Mouse (Mus musculus) midbrain, embryonic 14.5 days (tissue): ENCODE data around the gene Ankrd28. TPM values are rescaled to one million over a fixed set of nuclear protein-coding genes. Genes with fewer than 3 reads are reported as not detected.

ENCODE experiments used
- ATAC-seq: fragments of 200-750 bp; cut with Nextera tagmentation; 2 replicates; pipeline ENCODE4 v1.8.0; 2017; ENCODE audit warnings: moderate number of reproducible peaks, moderate library complexity; ENCODE audit not compliant: low FRiP score, low TSS enrichment
- DNase-seq: peaks from one replicate; pipeline ENCODE4 v3.0.0-alpha.2; 2015
- H3K27ac ChIP-seq: fragments of 300-500 bp; sonication (generic); replicated peaks from 2 replicates; pipeline ENCODE4 v1.5.1; 2014; ENCODE audit warnings: mild to moderate bottlenecking, low read depth, low read length, moderate library complexity
- H3K27me3 ChIP-seq: fragments of 300-500 bp; sonication (generic); 2 replicates; pipeline ENCODE4 v1.6.1; 2014; ENCODE audit warnings: low read length, control low read depth, mixed read lengths; ENCODE audit not compliant: control insufficient read depth, insufficient read depth
- H3K36me3 ChIP-seq: fragments of 300-500 bp; sonication (generic); 2 replicates; pipeline ENCODE4 v1.6.1; 2014; ENCODE audit warnings: low read length, control low read depth; ENCODE audit not compliant: control insufficient read depth, insufficient read depth
- H3K4me1 ChIP-seq: fragments of 300-500 bp; sonication (generic); 2 replicates; pipeline ENCODE4 v1.6.1; 2014; ENCODE audit warnings: mild to moderate bottlenecking, antibody characterized with exemption, low read length, control low read depth; ENCODE audit not compliant: control insufficient read depth, insufficient read depth
- H3K4me2 ChIP-seq: fragments of 300-500 bp; sonication (generic); 2 replicates; pipeline ENCODE4 v1.6.1; 2014; ENCODE audit warnings: mild to moderate bottlenecking, low read length, moderate library complexity
- H3K4me3 ChIP-seq: fragments of 300-500 bp; sonication (generic); replicated peaks from 2 replicates; pipeline ENCODE4 v1.5.1; 2014; ENCODE audit warnings: low read depth, low read length
- H3K9ac ChIP-seq: fragments of 300-500 bp; sonication (generic); replicated peaks from 2 replicates; pipeline ENCODE4 v1.6.1; 2014; ENCODE audit warnings: mild to moderate bottlenecking, low read length, moderate library complexity
- H3K9me3 ChIP-seq: fragments of 300-500 bp; sonication (generic); 2 replicates; pipeline ENCODE4 v1.6.1; 2016; ENCODE audit warnings: low read length, control low read depth, mixed read lengths; ENCODE audit not compliant: control insufficient read depth
- WGBS: fragments of 180-500 bp; shearing (Covaris S2); extraction: QIAGEN DNeasy Blood & Tissue Kit; methylation state at CpG from one replicate; pipeline ENCODE4 v1.1.7; 2014; 5-methylcytosine and 5-hydroxymethylcytosine counted together
- polyA plus RNA-seq: library from polyadenylated mRNA; unstranded; fragments of >200 nt; fragmentation: Nextera tagmentation; extraction: Ambion mirVana; gene quantifications from 2 replicates; pipeline ENCODE4 v1.2.1, GENCODE M21; 2014

The Ankrd28 gene
- polyA plus RNA-seq, 1 experiment from 2014 or later: 15.3 TPM

DNA sequence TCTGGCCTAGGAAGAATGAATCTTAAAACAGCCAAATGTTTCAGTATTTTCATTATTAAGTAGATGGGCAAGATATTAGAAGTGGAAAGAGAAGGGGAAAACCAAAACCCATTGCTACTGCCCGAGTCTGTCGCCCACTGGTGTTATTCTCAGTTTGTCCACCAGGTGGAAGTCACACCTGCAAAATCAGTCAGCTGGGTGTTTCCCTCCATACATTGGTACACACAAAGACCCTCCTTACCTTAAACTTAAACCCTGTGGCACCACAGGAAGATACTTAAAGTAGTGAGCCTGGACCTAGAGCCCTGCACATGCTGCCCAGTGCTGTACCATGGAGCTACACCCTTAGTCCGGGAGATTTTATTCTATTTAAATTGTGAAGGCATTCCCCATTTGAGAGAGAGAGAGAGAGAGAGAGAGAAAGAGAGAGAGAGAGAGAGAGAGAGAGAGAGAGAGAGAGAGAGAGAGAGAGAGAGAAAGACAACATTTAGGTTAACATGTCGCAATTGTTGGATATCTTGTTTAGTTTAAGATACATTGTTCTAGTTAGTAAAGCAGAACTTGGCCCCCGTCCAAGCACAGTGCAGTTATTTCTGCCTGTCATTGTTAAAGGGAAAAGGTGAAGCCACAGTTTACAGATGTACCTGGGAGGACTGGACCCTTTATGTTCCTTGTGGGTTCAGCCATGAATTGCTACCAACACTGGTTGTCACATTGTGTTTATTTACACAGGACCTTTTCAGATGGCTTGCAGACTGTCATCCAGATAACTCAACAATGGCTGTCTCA, 173.4 kb downstream of the Ankrd28 start:
- Histone ChIP-seq H3K36me3 (no peaks in the 10 kb centered on the region), H3K27ac (no peak overlapping the region), H3K9ac (no peak overlapping the region), H3K27me3 (no peaks in the 10 kb centered on the region), H3K9me3 (no peaks in the 10 kb centered on the region), H3K4me2 (no peak overlapping the region), H3K4me3 (no peak overlapping the region), H3K4me1 (peaks cover under 1% of the 10 kb centered on the region; the same call in 1 of the 2 replicates)
- WGBS: 46% methylated on average over 5 of the region's 5 CpGs
- peak; percentile 66; the same call in 1 of the 2 replicates for ATAC-seq
- peak; percentile 88 for DNase-seq

DNA sequence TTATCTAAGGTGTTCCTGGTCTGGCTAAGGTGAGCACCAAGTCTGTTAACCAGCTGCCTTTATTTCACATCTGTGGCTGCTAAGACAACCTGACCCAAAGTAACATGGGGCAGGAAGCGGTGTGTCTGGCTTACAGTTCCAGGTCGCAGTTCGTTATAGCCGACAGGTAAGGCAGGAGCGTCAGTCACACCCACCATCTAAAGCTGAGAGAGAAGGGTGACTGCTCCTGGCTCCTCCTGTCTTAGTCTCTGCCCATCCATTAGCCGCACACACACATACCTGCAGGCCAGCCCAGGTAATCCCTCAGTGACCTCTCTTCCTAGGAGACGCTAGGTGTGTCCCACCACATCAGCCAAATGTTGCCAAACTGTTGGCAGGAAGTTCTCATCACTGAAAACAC, 174.1 kb downstream of the Ankrd28 start:
- H3K4me3 ChIP-seq: no peak overlapping the region
- DNase-seq: no peak
- ATAC-seq: no peak
- H3K4me2 ChIP-seq: no peak overlapping the region
- no peak overlapping the region for H3K27ac ChIP-seq
- no peaks in the 10 kb centered on the region for H3K36me3 ChIP-seq
- no peaks in the 10 kb centered on the region for H3K27me3 ChIP-seq
- WGBS: 77% methylated on average over 7 of the region's 7 CpGs
- H3K9ac ChIP-seq: no peak overlapping the region
- no peaks in the 10 kb centered on the region for H3K9me3 ChIP-seq
- H3K4me1 ChIP-seq: no peaks in the 10 kb centered on the region

GRCm38 (mm10) chr14:31655406-31655805, 175.0 kb downstream of the Ankrd28 start:
- no peak for DNase-seq
- Histone ChIP-seq H3K9ac (no peak overlapping the region; the same call in 1 of the 2 replicates), H3K4me3 (no peak overlapping the region)

DNA sequence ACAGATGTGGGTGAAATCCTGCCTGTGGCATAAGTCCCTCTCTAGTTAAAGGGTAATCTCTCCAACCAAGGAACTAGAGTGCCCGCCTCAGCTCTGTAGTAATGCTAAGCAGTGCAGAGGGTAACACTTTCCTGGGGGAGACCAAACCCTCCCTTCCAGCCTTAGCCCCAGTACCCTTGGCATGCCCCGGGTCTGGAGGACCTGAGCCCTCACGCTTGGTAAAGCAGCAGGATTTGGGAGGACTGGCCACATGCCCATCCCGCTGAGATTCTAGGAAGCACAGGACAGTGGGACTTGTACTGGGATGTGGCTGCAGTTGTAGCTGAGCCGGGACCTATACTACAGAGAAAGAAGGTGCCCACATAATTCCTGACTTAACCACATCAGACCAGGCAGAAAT, 175.6 kb downstream of the Ankrd28 start:
- DNase-seq: no peak
- WGBS: 89% methylated on average over 5 of the region's 5 CpGs
- Histone ChIP-seq H3K36me3 (no peaks in the 10 kb centered on the region), H3K9me3 (no peaks in the 10 kb centered on the region), H3K27ac (no peak overlapping the region), H3K4me3 (no peak overlapping the region), H3K4me1 (no peaks in the 10 kb centered on the region), H3K27me3 (no peaks in the 10 kb centered on the region), H3K4me2 (no peak overlapping the region), H3K9ac (no peak overlapping the region)
- no peak for ATAC-seq

More at GRCm38 (mm10) chr14:31655406-31655805, 175.0 kb downstream of the Ankrd28 start:
- Histone ChIP-seq H3K27ac (no peak overlapping the region), H3K4me1 (no peaks in the 10 kb centered on the region), H3K27me3 (no peaks in the 10 kb centered on the region), H3K9me3 (no peaks in the 10 kb centered on the region), H3K4me2 (no peak overlapping the region), H3K36me3 (no peaks in the 10 kb centered on the region)
- no peak for ATAC-seq
- 70% methylated on average over 14 of the region's 14 CpGs for WGBS

- no peaks in the 10 kb centered on the region for H3K9me3 ChIP-seq
- H3K4me3 ChIP-seq: no peak overlapping the region
- no peak for ATAC-seq
- no peaks in the 10 kb centered on the region for H3K27me3 ChIP-seq
- no peak overlapping the region for H3K27ac ChIP-seq
- no peak overlapping the region for H3K9ac ChIP-seq
- WGBS: 86% methylated on average over 14 of the region's 14 CpGs
- DNase-seq: no peak
- no peaks in the 10 kb centered on the region for H3K4me1 ChIP-seq
- H3K36me3 ChIP-seq: no peaks in the 10 kb centered on the region
- H3K4me2 ChIP-seq: no peak overlapping the region
Measured at GRCm38 (mm10) chr14:31653101-31653875, 177.2 kb downstream of the Ankrd28 start.

- H3K9me3 ChIP-seq: no peaks in the 10 kb centered on the region
- no peaks in the 10 kb centered on the region for H3K4me1 ChIP-seq
- ATAC-seq: no peak
- H3K9ac ChIP-seq: no peak overlapping the region
- no peak overlapping the region for H3K4me2 ChIP-seq
- no peaks in the 10 kb centered on the region for H3K36me3 ChIP-seq
- no peak overlapping the region for H3K4me3 ChIP-seq
- 88% methylated on average over 1 of the region's 1 CpGs for WGBS
- no peak for DNase-seq
- H3K27me3 ChIP-seq: no peaks in the 10 kb centered on the region
- no peak overlapping the region for H3K27ac ChIP-seq
Measured at GRCm38 (mm10) chr14:31652624-31653023, 177.8 kb downstream of the Ankrd28 start.

DNA sequence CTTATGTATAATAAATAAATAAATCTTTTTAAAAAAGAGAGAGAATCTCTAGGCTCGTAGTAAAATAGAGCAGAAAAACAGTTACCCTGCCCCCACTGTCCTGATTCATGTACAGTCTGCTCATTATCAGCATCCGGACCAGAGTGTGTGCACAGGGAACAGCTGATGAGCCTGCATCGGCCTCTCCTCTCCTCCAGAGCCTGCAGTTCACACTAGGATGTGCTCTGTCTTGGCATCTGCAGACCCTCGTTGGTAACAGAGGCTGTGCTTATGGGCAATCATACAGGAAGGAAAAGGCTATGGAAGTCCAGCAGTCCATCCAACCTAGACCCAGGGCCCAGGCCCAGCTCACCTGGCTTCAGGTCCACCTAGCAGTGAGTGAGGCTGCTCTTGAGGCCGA, 178.3 kb downstream of the Ankrd28 start:
- Histone ChIP-seq H3K36me3 (no peaks in the 10 kb centered on the region), H3K4me3 (no peak overlapping the region), H3K4me1 (no peaks in the 10 kb centered on the region), H3K27ac (no peak overlapping the region), H3K9ac (no peak overlapping the region), H3K4me2 (no peak overlapping the region), H3K9me3 (no peaks in the 10 kb centered on the region), H3K27me3 (no peaks in the 10 kb centered on the region)
- DNase-seq: no peak
- no peak for ATAC-seq
- WGBS: 83% methylated on average over 5 of the region's 5 CpGs

DNA sequence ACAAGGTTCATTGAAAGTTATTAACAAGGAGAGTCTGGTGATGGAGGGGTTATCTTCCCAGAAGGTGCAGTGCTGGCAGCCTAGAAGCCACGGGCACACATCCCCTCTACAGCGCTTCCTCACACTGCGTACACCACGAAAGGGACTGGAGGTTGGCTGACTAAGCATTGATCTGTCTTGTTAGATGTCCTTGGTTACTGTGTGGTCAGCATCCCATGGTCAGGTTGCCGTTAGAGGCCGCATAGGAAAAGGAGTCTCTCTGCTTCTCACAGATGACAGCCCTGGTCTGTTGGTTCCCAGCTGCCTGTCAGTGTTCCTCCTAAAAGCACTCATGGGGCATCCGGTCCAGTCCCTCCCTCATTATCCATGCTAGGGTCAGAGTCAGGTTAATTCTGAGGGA, 179.2 kb downstream of the Ankrd28 start:
- Histone ChIP-seq H3K27ac (no peak overlapping the region), H3K36me3 (no peaks in the 10 kb centered on the region)
- 93% methylated on average over 7 of the region's 7 CpGs for WGBS

More for the DNA sequence above, 179.2 kb downstream of the Ankrd28 start:
- ATAC-seq (no peak), DNase-seq (no peak)
- no peaks in the 10 kb centered on the region for H3K4me1 ChIP-seq
- H3K27me3 ChIP-seq: no peaks in the 10 kb centered on the region
- H3K9ac ChIP-seq: no peak overlapping the region
- no peaks in the 10 kb centered on the region for H3K9me3 ChIP-seq
- no peak overlapping the region for H3K4me3 ChIP-seq
- H3K4me2 ChIP-seq: no peak overlapping the region
